Mouse (Mus musculus): ENCODE measurements around the gene Cngb1. TPM values are rescaled to one million over a fixed set of nuclear protein-coding genes. Genes with fewer than 3 reads are reported as not detected.

Gene Cngb1
- polyA plus RNA-seq, 1 experiment = 1.7 TPM

- Histone ChIP-seq H3K27ac (replicated peaks; ENCODE audit: low read depth, low read length) (no peak overlapping the region), H3K4me1 (ENCODE audit: control insufficient read depth, insufficient read depth, insufficient read length, low read length) (no peaks in the 10 kb centered on the region), H3K4me3 (ENCODE audit: insufficient read depth, low read depth, low read length) (no peak overlapping the region)
These were observed 102.9 kb downstream of the Cngb1 start for GRCm38 (mm10) chr8:95203326-95204038.

DNA sequence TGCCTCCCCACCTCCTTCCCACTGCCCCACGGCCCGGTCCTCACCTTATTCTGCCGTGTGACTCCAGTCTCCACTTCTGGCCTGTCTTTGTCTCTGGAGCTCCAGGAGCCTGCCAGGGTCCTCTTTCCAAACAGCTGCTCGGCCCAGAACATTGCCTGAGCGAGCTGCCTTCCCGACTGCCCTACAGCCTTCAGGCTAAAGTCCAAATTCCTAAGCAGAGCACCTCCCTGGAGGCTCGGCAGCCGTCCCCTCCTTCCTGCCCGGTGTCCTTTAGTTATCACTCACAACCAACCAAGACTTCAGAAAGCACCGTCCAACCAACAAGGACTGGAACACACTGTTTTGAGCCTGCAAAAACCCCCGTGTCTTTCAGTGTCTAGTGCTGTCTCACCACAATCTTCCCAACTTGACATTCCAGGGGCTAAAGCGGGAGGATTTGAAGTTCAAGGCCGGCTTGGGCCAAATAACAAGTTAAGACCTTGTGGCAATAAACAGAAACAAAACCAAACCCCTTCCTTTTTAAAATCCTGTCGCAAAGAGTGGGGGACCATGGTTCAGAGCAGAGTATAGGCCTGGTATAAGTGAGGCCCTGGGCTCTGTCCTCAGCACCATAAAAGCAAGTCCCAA, 103.6 kb downstream of the Cngb1 start, which contains the start of gene Kifc3:
Gene Kifc3 (minus strand): TSS at position 164 of the 627 bp plus-strand sequence.
- H3K4me1 ChIP-seq (ENCODE audit: control insufficient read depth, insufficient read depth, insufficient read length, low read length) = no peaks in the 10 kb centered on the region
- H3K27ac ChIP-seq (replicated peaks; ENCODE audit: low read depth, low read length) = no peak within 1 kb of the TSS
- H3K4me3 ChIP-seq (ENCODE audit: insufficient read depth, low read depth, low read length) = no peak within 1 kb of the TSS

- Histone ChIP-seq H3K4me3 (ENCODE audit: insufficient read depth, low read depth, low read length) (no peak overlapping the region), H3K4me1 (ENCODE audit: control insufficient read depth, insufficient read depth, insufficient read length, low read length) (no peaks in the 10 kb centered on the region), H3K27ac (replicated peaks; ENCODE audit: low read depth, low read length) (no peak overlapping the region)
These were observed 104.3 kb downstream of the Cngb1 start for GRCm38 (mm10) chr8:95202056-95202570.

DNA sequence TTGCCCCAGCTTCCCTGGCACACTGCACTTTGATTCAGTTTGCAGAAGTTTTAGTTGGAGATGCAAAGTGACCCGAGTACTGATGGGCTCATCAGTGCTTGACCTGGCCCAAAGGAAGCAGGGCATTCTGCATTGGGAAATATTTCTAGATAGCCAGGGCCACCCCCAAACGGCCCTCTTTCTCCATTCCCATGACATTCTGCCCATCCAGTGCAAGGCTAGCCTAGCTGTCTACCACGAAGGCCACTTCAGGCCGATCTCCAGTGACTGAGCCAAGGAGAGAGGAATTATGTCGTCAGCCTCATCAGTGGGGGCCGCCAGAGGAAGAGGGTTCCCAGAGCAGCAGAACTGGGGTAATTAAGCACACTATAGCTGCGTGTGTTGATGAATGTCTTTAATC, 104.9 kb downstream of the Cngb1 start:
- H3K27ac ChIP-seq (replicated peaks; ENCODE audit: low read depth, low read length) = no peak overlapping the region
- no peaks in the 10 kb centered on the region for H3K4me1 ChIP-seq (ENCODE audit: control insufficient read depth, insufficient read depth, insufficient read length, low read length)
- H3K4me3 ChIP-seq (ENCODE audit: insufficient read depth, low read depth, low read length) = no peak overlapping the region

DNA sequence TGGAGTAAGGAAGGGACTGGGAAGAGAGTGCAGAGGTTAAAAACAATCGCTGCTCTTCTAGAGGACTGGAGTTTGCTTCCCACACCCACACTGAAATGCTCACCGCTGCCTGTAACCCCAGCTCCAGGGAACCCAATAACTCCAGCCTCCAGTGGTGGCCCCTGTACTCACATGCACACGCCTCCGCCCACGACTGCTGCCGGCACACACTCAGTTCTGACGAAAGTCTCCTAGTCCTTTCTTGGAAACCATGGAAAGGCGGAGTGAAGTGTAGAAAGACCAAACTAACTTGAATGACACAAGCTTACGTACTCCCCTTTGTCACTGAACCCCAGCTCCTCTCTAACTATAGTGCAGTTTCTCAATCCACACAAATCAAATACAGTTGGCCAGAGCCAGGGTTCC, 106.4 kb downstream of the Cngb1 start:
- no peak overlapping the region for H3K4me3 ChIP-seq (ENCODE audit: insufficient read depth, low read depth, low read length)
- no peaks in the 10 kb centered on the region for H3K4me1 ChIP-seq (ENCODE audit: control insufficient read depth, insufficient read depth, insufficient read length, low read length)

DNA sequence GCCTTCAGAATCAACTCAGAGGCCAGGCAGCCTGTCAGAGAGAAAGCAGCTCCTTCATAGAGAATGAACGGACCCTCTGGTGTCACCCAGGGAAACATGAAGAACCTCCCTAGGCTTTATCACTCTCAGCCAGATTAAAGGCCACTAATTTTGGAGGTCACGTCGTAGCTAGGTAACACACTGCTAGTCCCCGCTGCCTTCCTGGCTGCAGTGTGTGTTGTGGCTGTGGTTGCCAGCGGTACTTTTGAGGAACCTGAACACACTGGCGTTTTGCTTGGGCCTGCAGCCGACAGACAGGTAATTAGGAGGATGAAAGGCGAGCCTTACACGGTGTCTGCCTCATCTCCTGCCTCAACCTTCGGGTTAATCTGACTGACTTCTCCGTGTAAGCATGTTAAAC, 110.7 kb downstream of the Cngb1 start:
- no peaks in the 10 kb centered on the region for H3K4me1 ChIP-seq (ENCODE audit: control insufficient read depth, insufficient read depth, insufficient read length, low read length)
- no peak overlapping the region for H3K27ac ChIP-seq (replicated peaks; ENCODE audit: low read depth, low read length)
- H3K4me3 ChIP-seq (ENCODE audit: insufficient read depth, low read depth, low read length) = no peak overlapping the region

More for the DNA sequence above, 106.4 kb downstream of the Cngb1 start:
- no peak overlapping the region for H3K27ac ChIP-seq (replicated peaks; ENCODE audit: low read depth, low read length)

DNA sequence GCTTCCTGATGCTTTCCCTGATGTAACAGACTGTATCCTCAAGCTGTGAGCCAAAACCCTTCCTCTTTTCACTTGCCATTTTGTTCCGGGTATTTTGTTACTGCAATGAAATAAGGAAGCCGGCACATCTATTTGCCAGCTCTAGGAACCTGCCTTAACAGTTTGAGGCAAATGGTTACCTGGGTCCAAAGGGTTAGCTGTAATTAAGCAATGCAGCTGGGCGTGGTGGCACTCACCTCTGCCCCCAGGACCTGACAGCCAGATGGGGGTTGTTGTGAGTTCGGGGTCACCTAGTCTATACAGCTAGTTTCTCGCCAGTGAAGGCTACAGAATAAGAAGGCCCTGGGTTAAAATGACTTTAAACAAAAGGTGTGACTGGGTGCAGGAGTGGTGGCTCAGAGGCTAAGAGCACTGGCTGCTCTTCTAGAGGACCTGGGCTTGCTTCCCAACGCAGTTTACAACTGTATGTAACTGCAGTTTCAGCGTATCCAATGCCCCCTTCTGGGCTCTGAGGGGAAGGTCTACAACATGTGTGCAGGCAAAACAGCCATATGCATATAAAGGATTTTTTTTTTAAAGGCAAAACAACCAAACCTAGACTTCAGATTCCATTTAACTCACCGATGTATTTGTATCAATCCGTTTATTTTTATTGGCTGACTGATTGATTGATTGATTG, 114.7 kb downstream of the Cngb1 start:
- H3K4me3 ChIP-seq (ENCODE audit: insufficient read depth, low read depth, low read length) = no peak overlapping the region
- no peaks in the 10 kb centered on the region for H3K4me1 ChIP-seq (ENCODE audit: control insufficient read depth, insufficient read depth, insufficient read length, low read length)
- H3K27ac ChIP-seq (replicated peaks; ENCODE audit: low read depth, low read length) = no peak overlapping the region

Other genes starting within 250 kb of the Cngb1 start
- 4.7 and 6.2 TPM in 2 replicates for gene Katnb1, start 225.4 kb downstream of the Cngb1 start, polyA plus RNA-seq (2012; ENCODE audit: insufficient read depth, insufficient read length, missing spikeins)
- 24.4 and 29.3 TPM in 2 replicates for gene Kifc3, start 103.8 kb downstream of the Cngb1 start, polyA plus RNA-seq (2012; ENCODE audit: insufficient read depth, insufficient read length, missing spikeins)
- gene Tepp, start 4.0 kb upstream of the Cngb1 start, polyA plus RNA-seq (2012; ENCODE audit: insufficient read depth, insufficient read length, missing spikeins) = not detected in 2 replicates
- gene Zfp319, start 25.4 kb upstream of the Cngb1 start, polyA plus RNA-seq (2012; ENCODE audit: insufficient read depth, insufficient read length, missing spikeins) = 1.3 and 2.1 TPM in 2 replicates
- gene Usb1, start 25.7 kb upstream of the Cngb1 start, polyA plus RNA-seq (2012; ENCODE audit: insufficient read depth, insufficient read length, missing spikeins) = 8.4 and 8.6 TPM in 2 replicates
- gene Mmp15, start 45.7 kb upstream of the Cngb1 start, polyA plus RNA-seq (2012; ENCODE audit: insufficient read depth, insufficient read length, missing spikeins) = 6.1 and 6.5 TPM in 2 replicates
- 17.2 and 22.0 TPM in 2 replicates for gene Cfap20, start 128.3 kb upstream of the Cngb1 start, polyA plus RNA-seq (2012; ENCODE audit: insufficient read depth, insufficient read length, missing spikeins)
- gene Csnk2a2, start 183.5 kb upstream of the Cngb1 start, polyA plus RNA-seq (2012; ENCODE audit: insufficient read depth, insufficient read length, missing spikeins) = 23.4 and 32.7 TPM in 2 replicates
- gene Ccdc113, start 227.5 kb upstream of the Cngb1 start, polyA plus RNA-seq (2012; ENCODE audit: insufficient read depth, insufficient read length, missing spikeins) = not detected in 2 replicates